Mouse (Mus musculus) retina, postnatal 1 day (tissue): ENCODE results near the gene Papola.
"Not testable (repeated sequence)": the region's sequence is repeated elsewhere in the genome, so short reads cannot be mapped to it uniquely, and the experiment has no call there.

Experiments
- DNase-seq: peaks from one replicate; pipeline ENCODE4 v3.0.0-alpha.2; 2012

The Papola gene

DNA sequence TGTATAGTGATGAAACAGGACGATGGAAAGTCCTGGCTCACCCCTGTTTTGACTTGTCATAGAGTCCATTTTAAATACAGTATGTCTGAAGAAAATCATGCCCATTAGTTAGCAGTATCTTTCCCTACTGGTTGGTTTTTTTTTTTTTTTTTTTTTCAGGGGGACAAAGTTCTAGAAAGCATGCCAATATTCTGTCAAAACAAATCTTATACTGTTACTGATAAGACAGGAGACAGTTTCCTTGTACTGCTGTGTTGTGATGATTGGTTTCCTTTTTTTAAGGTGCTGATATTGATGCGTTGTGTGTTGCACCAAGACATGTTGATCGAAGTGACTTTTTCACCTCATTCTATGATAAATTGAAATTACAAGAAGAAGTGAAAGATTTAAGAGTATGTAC, 21.7 kb downstream of the Papola start:
- DNase-seq, result no peak

DNA sequence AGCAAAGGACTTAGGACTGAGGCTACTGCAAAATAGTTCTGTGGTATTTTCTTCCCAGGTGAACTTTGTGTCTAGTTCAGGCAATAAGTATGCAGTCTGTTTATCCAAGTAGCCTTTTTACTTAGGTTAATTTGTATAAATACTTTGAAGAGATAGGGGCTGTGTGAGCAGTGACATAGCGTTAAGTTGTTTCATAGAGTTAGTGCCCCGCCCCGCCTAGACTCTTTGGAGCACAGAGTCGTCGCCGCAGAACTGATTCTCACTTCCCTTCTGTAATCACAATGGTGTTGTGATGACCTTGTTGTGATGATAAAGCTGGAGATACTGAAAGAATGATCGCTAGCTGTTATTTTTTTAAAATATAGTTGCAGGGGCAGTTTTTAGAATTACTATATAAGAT, 22.9 kb downstream of the Papola start:
- DNase-seq, result no peak

GRCm38 (mm10) chr12:105808945-105809344, 24.5 kb downstream of the Papola start:
- DNase-seq, result no peak

DNA sequence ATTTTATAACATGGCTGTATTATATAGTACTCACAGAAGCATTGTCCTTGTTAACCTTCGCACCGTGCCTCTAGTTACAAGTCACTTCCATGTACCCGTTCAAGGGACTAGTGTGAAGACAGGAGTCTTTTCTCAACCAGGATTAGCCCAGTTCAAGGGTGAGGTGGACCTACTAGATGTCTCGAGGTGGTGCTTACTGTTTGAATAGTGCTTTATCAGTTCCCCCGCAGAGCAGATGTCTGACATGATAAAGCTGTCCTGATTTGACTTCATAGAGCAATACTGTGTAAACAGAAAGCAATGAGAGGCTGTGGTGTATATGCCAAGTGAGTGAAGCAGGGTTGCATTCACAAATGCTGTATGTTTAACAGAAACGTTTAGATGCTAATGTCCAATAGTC, 26.1 kb downstream of the Papola start:
- no peak for DNase-seq

GRCm38 (mm10) chr12:105813957-105814356, 29.5 kb downstream of the Papola start:
- no peak for DNase-seq

GRCm38 (mm10) chr12:105823472-105823871, 39.0 kb downstream of the Papola start:
- no peak for DNase-seq

DNA sequence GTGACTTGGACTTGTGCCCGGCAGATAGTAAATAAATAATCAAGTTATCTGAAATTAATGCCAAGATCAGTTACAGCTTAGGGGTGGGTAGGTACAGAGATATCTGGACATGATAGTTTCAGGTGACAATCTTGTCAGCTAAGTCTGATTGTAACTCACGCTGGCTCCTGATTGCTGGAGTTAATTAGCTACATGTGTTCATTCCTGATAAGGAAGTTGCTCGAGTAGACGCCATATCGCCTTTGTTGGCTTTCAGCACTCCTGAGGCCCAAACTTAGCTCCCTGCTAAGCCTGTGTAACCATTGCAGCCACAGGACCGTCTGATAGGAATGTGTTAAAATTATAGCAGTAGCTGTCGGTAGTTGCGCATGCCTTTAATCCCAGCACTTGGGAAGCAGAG, 40.2 kb downstream of the Papola start:
- DNase-seq, result no peak

DNA sequence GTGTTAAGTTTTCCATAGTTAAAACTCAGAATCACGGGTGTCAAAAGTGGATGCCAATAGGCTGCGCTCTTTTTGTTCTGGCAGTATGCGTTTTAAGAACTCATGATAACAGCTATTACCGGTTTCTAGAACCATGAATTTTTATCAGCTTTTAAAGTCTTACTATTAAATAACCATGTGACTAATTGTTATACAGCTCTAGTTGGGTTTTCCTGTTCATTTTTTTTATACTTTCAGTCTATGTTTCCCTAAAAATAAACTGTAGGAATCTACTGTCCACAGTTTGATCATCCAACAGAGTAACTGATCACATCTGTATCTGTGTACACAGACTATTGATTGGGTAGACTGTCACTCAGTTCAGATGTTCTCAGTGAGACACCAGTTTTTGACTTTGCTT, 40.8 kb downstream of the Papola start:
- DNase-seq, result no peak

DNA sequence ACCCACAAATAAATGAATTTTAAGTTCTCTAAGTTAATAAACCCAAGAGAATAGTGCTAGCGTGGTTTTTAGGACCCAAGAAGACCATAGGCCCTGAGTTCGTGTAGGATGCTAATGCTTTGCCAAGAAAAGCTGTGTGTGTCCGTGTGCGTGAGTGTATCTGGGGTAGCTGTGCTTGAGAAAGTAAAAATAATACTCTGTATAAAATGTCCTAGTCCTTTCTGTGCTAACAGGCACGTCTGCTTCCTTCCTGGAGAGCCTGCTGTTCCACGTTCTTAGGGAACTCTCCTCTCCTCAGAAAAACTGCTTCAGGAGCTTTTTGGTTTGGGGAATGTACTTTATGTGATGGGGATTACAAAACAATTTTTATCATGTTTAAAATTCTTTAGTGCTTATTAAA, 48.0 kb downstream of the Papola start:
- no peak for DNase-seq

- no peak for DNase-seq
These were observed 50.4 kb downstream of the Papola start for GRCm38 (mm10) chr12:105834926-105835325.

DNA sequence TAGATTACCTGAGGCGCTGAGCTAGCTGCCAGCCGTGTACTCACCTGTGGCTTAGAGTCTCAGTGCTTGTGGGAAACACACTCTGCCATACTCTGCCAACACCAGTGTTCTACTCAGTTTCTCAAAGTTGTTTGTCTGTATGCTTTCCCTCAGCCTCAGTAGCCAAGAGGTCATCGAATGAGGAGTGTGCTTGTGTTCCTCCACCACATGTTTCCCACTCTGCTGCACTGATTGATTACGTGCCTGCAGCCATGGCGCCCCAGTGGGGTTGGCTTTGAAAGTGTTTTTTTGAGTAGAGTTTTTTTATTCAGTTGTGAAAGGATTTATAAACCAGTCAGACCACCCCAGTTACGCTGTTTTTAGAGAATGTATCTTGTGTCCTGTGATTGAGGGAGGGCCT, 51.1 kb downstream of the Papola start:
- no peak for DNase-seq

DNA sequence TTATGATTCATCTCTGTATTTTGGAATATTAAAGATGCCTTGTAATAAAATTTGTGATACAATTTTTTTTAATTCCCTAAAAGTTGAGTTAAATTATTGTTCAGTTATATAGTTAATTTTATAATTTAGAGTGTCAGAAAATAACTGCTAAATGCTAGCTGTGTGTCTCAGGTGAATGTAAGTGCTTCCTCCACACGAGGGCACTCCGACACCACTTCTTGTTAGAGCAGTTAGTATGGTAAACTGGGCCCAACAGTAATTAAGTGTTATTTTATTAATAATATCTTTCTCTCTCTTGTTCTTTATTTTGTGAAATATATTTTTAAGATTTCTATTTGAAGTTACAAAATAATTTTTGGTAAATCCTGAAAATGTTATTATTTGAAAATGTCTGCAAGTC, 51.7 kb downstream of the Papola start:
- DNase-seq, result peak; percentile 52

GRCm38 (mm10) chr12:105839096-105839495, 54.6 kb downstream of the Papola start:
- DNase-seq, result peak; percentile 68

DNA sequence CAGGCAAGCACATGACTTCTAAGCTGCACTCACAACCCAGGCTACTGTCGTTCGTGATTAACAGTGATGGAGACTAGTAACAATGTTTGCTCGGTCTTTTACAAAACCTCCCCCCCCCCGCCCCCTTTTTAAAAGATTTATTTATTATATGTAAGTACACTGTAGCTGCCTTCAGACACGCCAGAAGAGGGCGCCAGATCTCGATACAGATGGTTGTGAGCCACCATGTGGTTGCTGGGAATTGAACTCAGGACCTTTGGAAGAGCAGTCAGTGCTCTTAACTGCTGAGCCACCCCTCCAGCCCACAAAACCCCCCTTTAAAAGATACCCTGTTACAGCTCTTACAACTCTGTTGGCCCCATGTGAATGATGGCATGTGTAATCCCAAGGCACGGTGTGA, 56.1 kb downstream of the Papola start:
- not testable (repeated sequence) for DNase-seq

DNA sequence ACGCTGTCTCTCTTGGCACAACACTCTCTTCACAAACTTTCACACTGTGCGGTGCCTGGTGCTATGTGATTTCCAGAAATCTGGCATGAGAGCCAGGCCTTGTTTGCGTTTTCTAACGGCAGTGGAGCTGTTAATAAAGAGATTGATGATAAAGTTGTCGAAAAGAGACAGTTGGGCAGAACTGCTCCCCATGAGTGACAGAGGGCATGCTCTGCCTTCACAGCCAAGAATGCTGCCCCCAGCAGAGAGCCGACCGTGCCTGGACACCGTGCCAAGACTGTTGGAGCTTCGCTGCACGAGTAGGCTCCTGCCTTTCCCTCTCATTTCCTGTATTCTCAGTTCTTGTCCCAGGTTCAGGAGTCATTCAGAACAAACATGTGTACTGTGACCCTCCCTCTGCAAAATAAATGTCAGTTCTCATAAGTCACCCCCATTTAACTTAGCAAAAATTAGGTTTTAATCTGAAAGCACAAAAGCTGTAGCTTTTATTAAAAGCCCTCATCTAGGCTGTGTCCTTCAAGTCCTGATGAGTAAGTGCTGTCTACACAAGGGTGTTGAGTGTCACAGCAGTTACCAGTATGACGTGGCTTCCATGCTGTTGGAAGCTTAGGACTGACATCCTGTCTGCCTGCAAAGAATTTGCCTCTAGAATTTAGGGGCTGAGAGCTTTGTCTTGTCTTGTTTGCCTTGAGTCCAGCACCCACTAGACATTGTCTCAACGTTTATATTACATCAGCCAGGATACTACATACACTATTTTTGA, 58.9 kb downstream of the Papola start:
- no peak for DNase-seq

GRCm38 (mm10) chr12:105844406-105844805, 59.9 kb downstream of the Papola start:
- DNase-seq, result no peak

GRCm38 (mm10) chr12:105849102-105849501, 64.6 kb downstream of the Papola start:
- DNase-seq, result peak; percentile 38

DNA sequence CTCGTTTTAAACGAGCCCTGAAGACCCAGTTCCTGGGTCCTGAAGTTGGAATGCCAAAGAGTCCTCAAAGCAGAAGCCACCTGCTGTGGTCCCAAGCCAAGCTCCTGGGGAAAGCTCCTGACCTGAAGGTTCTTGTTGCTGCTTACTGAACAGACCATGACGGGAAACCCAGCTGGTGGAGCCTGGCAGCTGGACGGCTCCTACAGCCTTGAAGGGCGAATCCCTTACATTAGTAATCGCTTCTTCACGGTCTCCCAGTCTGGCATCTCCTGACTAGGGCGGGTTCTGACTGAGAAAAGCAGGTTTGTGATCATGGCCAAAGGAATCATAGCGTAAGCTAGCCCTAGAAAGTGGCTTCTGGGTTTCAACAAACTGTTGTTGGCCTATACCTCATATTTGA, 66.2 kb downstream of the Papola start:
- DNase-seq, result no peak

DNA sequence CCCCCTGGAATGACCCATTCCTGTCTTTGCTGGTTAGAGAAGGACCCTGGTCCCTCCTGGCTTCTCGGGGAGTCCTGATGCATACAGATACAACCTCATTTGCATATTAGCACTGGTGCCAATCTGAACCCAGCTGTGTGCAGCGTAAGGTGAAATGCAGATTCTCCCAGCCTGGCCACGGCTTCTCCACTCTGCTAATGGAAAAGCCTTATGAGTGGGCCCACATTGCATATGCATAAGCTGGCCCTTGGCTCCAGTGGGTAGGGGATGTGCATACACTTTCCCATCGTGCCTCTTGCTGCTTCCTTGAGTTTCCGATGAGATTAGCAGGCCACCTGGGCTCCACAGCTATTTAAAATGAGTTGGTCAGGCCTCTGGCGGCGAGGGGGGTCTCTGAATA, 68.3 kb downstream of the Papola start:
- no peak for DNase-seq

GRCm38 (mm10) chr12:105854639-105855038, 70.1 kb downstream of the Papola start:
- peak; percentile 63 for DNase-seq

DNA sequence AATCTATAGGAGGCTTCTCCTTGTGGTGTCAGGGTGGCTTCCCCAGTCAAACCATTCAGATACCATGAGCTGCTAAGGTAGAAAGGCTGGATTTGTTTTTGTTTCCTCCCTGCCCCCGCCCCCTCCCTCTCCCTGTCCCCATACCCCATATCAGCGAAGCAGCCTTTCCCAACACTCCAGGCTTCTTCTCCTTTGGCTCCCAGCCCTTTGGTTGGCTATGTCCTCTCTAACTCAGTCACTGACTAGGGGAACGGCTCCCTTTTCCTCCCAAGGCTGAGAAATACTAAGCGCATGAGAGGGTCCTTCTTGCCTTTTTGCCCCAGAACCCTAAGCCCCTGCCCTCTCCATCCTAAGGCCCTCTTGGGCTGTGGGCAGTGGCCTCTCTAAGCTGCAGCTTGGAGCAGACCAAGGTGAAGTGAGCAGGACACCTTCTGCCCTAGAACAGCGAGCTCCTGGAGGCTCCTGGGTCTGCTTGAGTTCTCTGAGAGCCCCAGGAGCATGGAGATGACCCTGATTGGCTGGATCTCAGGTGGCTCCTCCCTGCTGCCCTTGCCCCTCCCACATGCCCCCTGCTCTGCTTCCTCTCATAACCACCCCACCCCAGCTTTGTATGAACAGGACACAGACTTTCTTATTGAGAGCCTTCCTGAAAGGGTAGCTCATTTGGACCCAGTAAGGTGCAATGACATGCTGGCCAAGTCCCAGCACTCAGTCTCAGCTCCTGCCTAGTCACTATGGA, 73.6 kb downstream of the Papola start:
- DNase-seq, result no peak

GRCm38 (mm10) chr12:105862072-105862471, 77.6 kb downstream of the Papola start:
- no peak for DNase-seq

GRCm38 (mm10) chr12:105862607-105863006, 78.1 kb downstream of the Papola start:
- DNase-seq, result no peak

DNA sequence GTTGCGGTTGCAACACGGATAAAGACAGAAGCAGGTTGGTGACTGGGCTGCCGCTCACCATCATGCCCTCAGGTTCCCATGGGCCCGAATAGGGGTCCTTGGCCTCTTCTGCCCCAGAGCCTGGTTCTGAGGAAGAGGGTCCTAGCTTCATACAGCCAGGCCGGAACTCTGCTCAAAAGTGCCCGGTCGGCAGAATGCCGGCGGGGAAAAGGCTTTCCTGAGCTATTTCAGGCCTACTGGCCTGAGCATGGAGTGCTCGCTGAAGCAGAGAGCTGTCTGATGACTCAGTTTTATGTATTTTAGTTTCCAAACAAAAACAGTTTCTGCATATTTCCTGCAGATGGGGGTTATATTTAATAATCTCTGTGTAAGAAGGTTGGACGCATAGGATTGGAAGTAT, 78.9 kb downstream of the Papola start:
- no peak for DNase-seq

DNA sequence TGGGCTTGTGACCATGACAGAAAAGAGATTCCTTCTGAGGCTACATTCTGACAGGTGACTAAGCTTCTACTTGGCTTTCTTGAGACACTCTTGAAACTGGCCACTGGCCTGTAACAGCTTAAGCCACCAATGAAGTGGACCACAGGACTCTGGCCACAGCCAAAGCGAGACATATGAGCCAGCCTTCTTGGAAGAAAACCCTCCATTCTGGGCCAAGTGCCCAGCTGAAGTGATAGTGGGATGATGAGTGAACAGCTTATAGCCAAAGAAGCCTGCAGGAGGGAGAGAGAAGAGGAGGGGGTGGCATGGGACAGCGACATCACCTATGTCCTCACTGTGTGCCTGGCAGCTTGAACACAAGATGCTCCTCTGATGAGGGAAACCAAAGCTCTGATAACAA, 83.2 kb downstream of the Papola start:
- no peak for DNase-seq
